Mouse (Mus musculus) intestine, postnatal 0 days (tissue): ENCODE measurements around the gene Kcnk15. TPM values are rescaled to one million over a fixed set of nuclear protein-coding genes. Genes with fewer than 3 reads are reported as not detected.

Source experiments
- ATAC-seq: fragments of 200-750 bp; cut with Nextera tagmentation; 2 replicates; pipeline ENCODE4 v1.8.0; 2017; ENCODE audit warnings: mild to moderate bottlenecking, moderate TSS enrichment, moderate library complexity
- H3K27ac ChIP-seq: fragments of 300-500 bp; sonication (generic); 2 replicates; pipeline ENCODE4 v1.5.1; 2014; ENCODE audit warnings: mild to moderate bottlenecking, low read depth, low read length, moderate library complexity
- H3K27me3 ChIP-seq: fragments of 300-500 bp; sonication (generic); replicated peaks from 2 replicates; pipeline ENCODE4 v1.6.1; 2014; ENCODE audit warnings: low read length, mixed read lengths; ENCODE audit not compliant: control insufficient read depth, insufficient read depth
- H3K36me3 ChIP-seq: fragments of 300-500 bp; sonication (generic); 2 replicates; pipeline ENCODE4 v1.6.1; 2014; ENCODE audit warnings: mild to moderate bottlenecking, moderate library complexity; ENCODE audit not compliant: control insufficient read depth, insufficient read depth
- H3K4me1 ChIP-seq: fragments of 300-500 bp; sonication (generic); replicated peaks from 2 replicates; pipeline ENCODE4 v1.6.1; 2014; ENCODE audit warnings: antibody characterized with exemption, low read length, mixed read lengths; ENCODE audit not compliant: control insufficient read depth, insufficient read depth
- H3K4me2 ChIP-seq: fragments of 300-500 bp; sonication (generic); replicated peaks from 2 replicates; pipeline ENCODE4 v1.6.1; 2014; ENCODE audit warnings: low read depth, mild to moderate bottlenecking, moderate library complexity
- H3K4me3 ChIP-seq: fragments of 300-500 bp; sonication (generic); 2 replicates; pipeline ENCODE4 v1.5.1; 2014; ENCODE audit warnings: low read depth, low read length
- H3K9ac ChIP-seq: fragments of 300-500 bp; sonication (generic); 2 replicates; pipeline ENCODE4 v1.6.1; 2014; ENCODE audit warnings: mild to moderate bottlenecking, low read depth, low read length
- H3K9me3 ChIP-seq: fragments of 300-500 bp; sonication (generic); 2 replicates; pipeline ENCODE4 v1.6.1; 2016; ENCODE audit warnings: mixed run types; ENCODE audit not compliant: control insufficient read depth
- CTCF ChIP-seq: sonication (generic); IDR thresholded peaks from 2 replicates; pipeline ENCODE4 v1.5.1; 2016; ENCODE audit warnings: low read depth, mild to moderate bottlenecking, control low read depth, antibody characterized with exemption, moderate library complexity
- WGBS: fragments of 180-500 bp; shearing (Covaris S2); extraction: QIAGEN DNeasy Blood & Tissue Kit; methylation state at CpG from one replicate; pipeline ENCODE4 v1.1.7; 2014; 5-methylcytosine and 5-hydroxymethylcytosine counted together
- polyA plus RNA-seq: library from polyadenylated mRNA; unstranded; fragments of >200 nt; fragmentation: Nextera tagmentation; extraction: Ambion mirVana; gene quantifications from 2 replicates; pipeline ENCODE4 v1.2.1, GENCODE M21; 2015

Kcnk15 gene
- polyA plus RNA-seq, 1 experiment from 2014 or later: not detected

- Histone ChIP-seq H3K4me2 (no peak overlapping the region), H3K36me3 (no peaks in the 10 kb centered on the region), H3K4me1 (no peaks in the 10 kb centered on the region), H3K9ac (no peak overlapping the region), H3K9me3 (no peaks in the 10 kb centered on the region), H3K27ac (no peak overlapping the region), H3K27me3 (no peaks in the 10 kb centered on the region; the same call in 1 of the 2 replicates), H3K4me3 (no peak overlapping the region)
- 45% methylated on average over 6 of the region's 6 CpGs for whole genome bisulfite sequencing
- ATAC-seq: no peak
- no peak for TF ChIP-seq CTCF
Measured at GRCm38 (mm10) chr2:163839519-163839918, 13.9 kb upstream of the Kcnk15 start.

- no peaks in the 10 kb centered on the region for H3K9me3 ChIP-seq
- no peak overlapping the region for H3K9ac ChIP-seq
- H3K4me2 ChIP-seq: no peak overlapping the region
- no peak overlapping the region for H3K27ac ChIP-seq
- H3K36me3 ChIP-seq: no peaks in the 10 kb centered on the region
- ATAC-seq: no peak
- H3K4me1 ChIP-seq: no peaks in the 10 kb centered on the region
- no peak for TF ChIP-seq CTCF
- WGBS: 69% methylated on average over 4 of the region's 4 CpGs
- no peak overlapping the region for H3K4me3 ChIP-seq
- no peaks in the 10 kb centered on the region; the same call in 1 of the 2 replicates for H3K27me3 ChIP-seq
Measured at GRCm38 (mm10) chr2:163842043-163842442, 11.4 kb upstream of the Kcnk15 start.

- Histone ChIP-seq H3K4me3 (no peak overlapping the region), H3K36me3 (no peaks in the 10 kb centered on the region), H3K9me3 (no peaks in the 10 kb centered on the region), H3K27me3 (peaks cover 44% of the 10 kb centered on the region), H3K4me2 (no peak overlapping the region), H3K27ac (no peak overlapping the region), H3K4me1 (no peaks in the 10 kb centered on the region), H3K9ac (no peak overlapping the region)
- ATAC-seq: no peak
- WGBS: 74% methylated on average over 6 of the region's 6 CpGs
- no peak for TF ChIP-seq CTCF
Measured at GRCm38 (mm10) chr2:163857233-163857632, 3.8 kb downstream of the Kcnk15 start.

GRCm38 (mm10) chr2:163858254-163858947 is 5.0 kb downstream of the Kcnk15 start:
- Histone ChIP-seq H3K27ac (no peak overlapping the region), H3K4me2 (peak overlapping the region; percentile 37), H3K9ac (no peak overlapping the region), H3K4me1 (no peaks in the 10 kb centered on the region), H3K4me3 (no peak overlapping the region), H3K9me3 (no peaks in the 10 kb centered on the region), H3K27me3 (peaks cover 36% of the 10 kb centered on the region), H3K36me3 (no peaks in the 10 kb centered on the region)
- TF ChIP-seq CTCF: peak; percentile 86
- WGBS: 12% methylated on average over 50 of the region's 50 CpGs
- no peak for ATAC-seq

- no peak overlapping the region for H3K9ac ChIP-seq
- H3K27ac ChIP-seq: no peak overlapping the region
- H3K36me3 ChIP-seq: no peaks in the 10 kb centered on the region
- H3K27me3 ChIP-seq: no peaks in the 10 kb centered on the region
- H3K4me3 ChIP-seq: no peak overlapping the region
- ATAC-seq: no peak
- no peaks in the 10 kb centered on the region for H3K4me1 ChIP-seq
- no peak overlapping the region for H3K4me2 ChIP-seq
- H3K9me3 ChIP-seq: no peaks in the 10 kb centered on the region
- WGBS: 90% methylated on average over 5 of the region's 5 CpGs
- no peak for TF ChIP-seq CTCF
Measured at GRCm38 (mm10) chr2:163865311-163865710, 11.9 kb downstream of the Kcnk15 start.

GRCm38 (mm10) chr2:163866061-163866460 is 12.6 kb downstream of the Kcnk15 start:
- no peaks in the 10 kb centered on the region for H3K27me3 ChIP-seq
- no peaks in the 10 kb centered on the region for H3K36me3 ChIP-seq
- H3K9me3 ChIP-seq: no peaks in the 10 kb centered on the region
- no peak overlapping the region for H3K27ac ChIP-seq
- no peak overlapping the region for H3K9ac ChIP-seq
- 89% methylated on average over 9 of the region's 9 CpGs for WGBS
- TF ChIP-seq CTCF: no peak
- no peak overlapping the region for H3K4me3 ChIP-seq
- no peak overlapping the region for H3K4me2 ChIP-seq
- no peaks in the 10 kb centered on the region for H3K4me1 ChIP-seq
- ATAC-seq: no peak

- ATAC-seq: no peak
- Histone ChIP-seq H3K27ac (no peak overlapping the region), H3K36me3 (no peaks in the 10 kb centered on the region), H3K9me3 (no peaks in the 10 kb centered on the region), H3K4me3 (no peak overlapping the region), H3K4me1 (no peaks in the 10 kb centered on the region), H3K27me3 (no peaks in the 10 kb centered on the region), H3K9ac (no peak overlapping the region), H3K4me2 (no peak overlapping the region)
- TF ChIP-seq CTCF: no peak
- 61% methylated on average over 5 of the region's 5 CpGs for WGBS
Measured at GRCm38 (mm10) chr2:163869783-163870182, 16.3 kb downstream of the Kcnk15 start.
